Comparison of ENCODE assay signal across 8 mouse cellular contexts in genomic region chr2:53192386-53192785, GRCm38 (mm10). TPM values are rescaled to one million over a fixed set of nuclear protein-coding genes. Genes with fewer than 3 reads are reported as not detected.
DNase-seq lines count a peak whose midpoint lies in the region; ATAC-seq and TF ChIP-seq lines count a peak whose summit lies in the region.

No protein-coding gene starts in this region.

- TF ChIP-seq POLR2A in testis, adult 2 months (IDR thresholded peaks at IDR 0.05; ENCODE audit: control insufficient read depth, low read depth, low read length) = no peak; the same call in 1 of the 2 replicates
- TF ChIP-seq POLR2A in olfactory bulb, adult 2 months (IDR thresholded peaks at IDR 0.05; ENCODE audit: insufficient read depth, low read depth, low read length) = no peak

- peak overlapping the region; percentile 71 for H3K4me2 ChIP-seq in intestine, embryonic 15.5 days (replicated peaks)

- H3K27ac ChIP-seq in testis, adult 2 months (ENCODE audit: control insufficient read depth, insufficient read depth, low read depth, low read length) = peak overlapping the region; percentile 96
- H3K27ac ChIP-seq in intestine, embryonic 15.5 days = peak overlapping the region; percentile 98
- H3K27ac ChIP-seq in olfactory bulb, adult 2 months (ENCODE audit: insufficient read depth, low read depth, low read length) = peak overlapping the region; percentile 43

- peak overlapping the region; percentile 79 for H3K9ac ChIP-seq in intestine, embryonic 15.5 days

- H3K27me3 ChIP-seq in testis, adult 2 months (ENCODE audit: control insufficient read depth, insufficient read depth, low read length) = no peaks in the 10 kb centered on the region
- no peaks in the 10 kb centered on the region for H3K27me3 ChIP-seq in intestine, embryonic 15.5 days (replicated peaks)

- DNase-seq in cerebellum, postnatal 4 days (ENCODE audit: low spot score in 2 of 2) = no peak
- no peak for DNase-seq in testis, postnatal 14 days (ENCODE audit: low spot score)
- no peak for DNase-seq in layer of hippocampus, postnatal 25 days (ENCODE audit: extremely low spot score in 1 of 2, low spot score in 1 of 2)
- no peak for DNase-seq in cerebellum, adult 11 months

- no peak for TF ChIP-seq CTCF in testis, adult 2 months (IDR thresholded peaks at IDR 0.05; ENCODE audit: control insufficient read depth, insufficient read depth, insufficient replicate concordance, low read depth, low read length)
- no peak for TF ChIP-seq CTCF in olfactory bulb, adult 2 months (IDR thresholded peaks at IDR 0.05; ENCODE audit: insufficient read depth, low read depth, low read length)

- WGBS in intestine, embryonic 15.5 days = under 1% methylated on average over 20 of the region's 20 CpGs
- 0% methylated on average over 20 of the region's 20 CpGs for WGBS in olfactory bulb, adult 2 months

- peaks cover 2% of the 10 kb centered on the region; the same call in 1 of the 2 replicates for H3K4me1 ChIP-seq in testis, adult 2 months (ENCODE audit: control insufficient read depth, insufficient read depth, low read length)
- H3K4me1 ChIP-seq in intestine, embryonic 15.5 days (replicated peaks) = peaks cover 2% of the 10 kb centered on the region; the same call in 1 of the 2 replicates
- peaks cover 4% of the 10 kb centered on the region; the same call in 1 of the 2 replicates for H3K4me1 ChIP-seq in olfactory bulb, adult 2 months (ENCODE audit: control insufficient read depth, insufficient read depth, low read length)

- H3K4me3 ChIP-seq in testis, adult 2 months (ENCODE audit: control insufficient read depth, low read depth, low read length) = peak overlapping the region; percentile 100
- H3K4me3 ChIP-seq in intestine, embryonic 15.5 days (replicated peaks) = peak overlapping the region; percentile 83
- peak overlapping the region; percentile 91 for H3K4me3 ChIP-seq in olfactory bulb, adult 2 months (ENCODE audit: insufficient read depth, low read depth, low read length)

- peak; percentile 8; the same call in 1 of the 2 replicates for ATAC-seq in cerebellum, adult (ENCODE audit: insufficient number of reproducible peaks, low FRiP score, low TSS enrichment)
- peak; percentile 7 for ATAC-seq in intestine, embryonic 15.5 days

- no peaks in the 10 kb centered on the region for H3K9me3 ChIP-seq in intestine, embryonic 15.5 days

- peaks cover 3% of the 10 kb centered on the region; the same call in 1 of the 2 replicates for H3K36me3 ChIP-seq in testis, adult 2 months (ENCODE audit: control insufficient read depth, insufficient read depth, low read length)
- H3K36me3 ChIP-seq in intestine, embryonic 15.5 days = 0 out of 2 replicates have a peak, but pooled peaks cover 2% of the 10 kb centered on the region

RNA-seq across cellular contexts. Expression of gene Arl6ip6, which starts 0.9 kb away (rescaled TPM):
- polyA plus RNA-seq in testis, adult 2 months (2012; rRNA removed) = 76.3 and 110 TPM in 2 replicates
- polyA plus RNA-seq in intestine, embryonic 15.5 days (2015; fragmentation: Nextera tagmentation; extraction: Ambion mirVana) = 37.8 and 42.3 TPM in 2 replicates
- not detected in 2 replicates for polyA plus RNA-seq in olfactory bulb, adult 2 months (2012; ENCODE audit: insufficient read depth, insufficient read length, low replicate concordance, missing spikeins)
- total RNA-seq in layer of hippocampus, postnatal 25 days (2021) = 10 to 100 TPM; 12.0 to 12.7 TPM

RNA-seq across cellular contexts. Expression of gene Prpf40a, which starts 1.3 kb away (rescaled TPM):
- 28.2 and 30.8 TPM in 2 replicates for polyA plus RNA-seq in testis, adult 2 months (2012; rRNA removed)
- polyA plus RNA-seq in intestine, embryonic 15.5 days (2015; fragmentation: Nextera tagmentation; extraction: Ambion mirVana) = 144 and 151 TPM in 2 replicates
- polyA plus RNA-seq in olfactory bulb, adult 2 months (2012; ENCODE audit: insufficient read depth, insufficient read length, low replicate concordance, missing spikeins) = 309 TPM in 1 of 2 replicates, not detected in the other
- total RNA-seq in layer of hippocampus, postnatal 25 days (2021) = 10 to 100 TPM; 41.1 to 47.7 TPM

Comparison
In these comparisons a context has a peak if more than half of its experiments do, and no peak if none do; other contexts are left out.
1. H3K27ac ChIP-seq: peak in every context shown above with its lines; median percentile 98 in intestine, embryonic 15.5 days; 96 in testis, adult 2 months; 43 in olfactory bulb, adult 2 months.